Mouse (Mus musculus) testis, postnatal 14 days (tissue): ENCODE results near the gene Wdr59.
A peak's percentile ranks its signal among the peaks of the same experiment; 100 is the strongest.

Source experiments
- DNase-seq: peaks from one replicate; pipeline ENCODE4 v3.0.0; 2021; ENCODE audit warnings: low spot score

The Wdr59 gene

GRCm38 (mm10) chr8:111521713-111522429, at the start of gene Wdr59:
Gene Wdr59 (minus strand): TSS chr8:111522092.
- DNase-seq, result peak; percentile 99

GRCm38 (mm10) chr8:111571661-111572060, 49.8 kb upstream of the Wdr59 start:
- DNase-seq, result no peak

GRCm38 (mm10) chr8:111570432-111570831, 48.5 kb upstream of the Wdr59 start:
- no peak for DNase-seq

DNA sequence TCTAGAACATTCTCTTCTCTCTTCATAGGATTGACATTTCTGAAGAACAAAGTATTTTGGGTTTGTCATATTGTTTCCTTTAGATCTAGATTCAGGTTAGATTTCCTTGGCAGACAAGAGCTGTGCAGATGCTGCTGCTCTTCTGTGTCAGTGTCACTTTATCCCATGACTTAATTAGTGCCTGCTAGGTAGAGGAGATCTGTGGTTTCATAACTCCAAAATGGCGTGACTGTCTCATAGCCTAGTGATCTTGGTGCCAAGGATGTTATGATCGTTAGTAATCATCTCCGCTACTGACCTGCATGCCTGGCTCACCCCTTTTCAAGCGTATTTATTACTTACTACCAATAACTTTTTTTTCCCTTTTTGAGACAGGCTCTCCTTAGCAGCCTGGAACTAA, 48.0 kb upstream of the Wdr59 start:
- no peak for DNase-seq

DNA sequence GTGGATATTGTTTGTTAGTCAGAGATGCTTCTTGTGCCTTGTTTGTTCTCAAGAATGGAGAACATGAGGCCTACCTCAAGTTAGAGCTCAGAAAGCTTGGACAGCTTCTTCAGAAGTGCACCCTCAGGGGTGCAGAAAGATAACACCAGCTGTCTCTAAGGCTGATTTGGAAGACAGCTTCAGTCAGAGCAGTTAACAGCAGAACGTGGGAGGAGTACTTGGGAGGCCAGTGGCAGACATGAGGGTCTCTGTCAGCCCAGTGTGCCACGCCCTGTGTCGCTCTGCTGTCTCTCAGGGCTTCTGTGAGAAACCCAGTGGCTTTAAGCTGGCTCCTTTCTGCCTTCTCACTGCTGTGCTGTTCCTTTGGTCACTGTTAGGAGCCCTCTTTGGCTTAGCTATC, 46.1 kb upstream of the Wdr59 start:
- DNase-seq, result no peak

GRCm38 (mm10) chr8:111567571-111567970, 45.7 kb upstream of the Wdr59 start:
- no peak for DNase-seq

GRCm38 (mm10) chr8:111566326-111566725, 44.4 kb upstream of the Wdr59 start:
- DNase-seq, result no peak

DNA sequence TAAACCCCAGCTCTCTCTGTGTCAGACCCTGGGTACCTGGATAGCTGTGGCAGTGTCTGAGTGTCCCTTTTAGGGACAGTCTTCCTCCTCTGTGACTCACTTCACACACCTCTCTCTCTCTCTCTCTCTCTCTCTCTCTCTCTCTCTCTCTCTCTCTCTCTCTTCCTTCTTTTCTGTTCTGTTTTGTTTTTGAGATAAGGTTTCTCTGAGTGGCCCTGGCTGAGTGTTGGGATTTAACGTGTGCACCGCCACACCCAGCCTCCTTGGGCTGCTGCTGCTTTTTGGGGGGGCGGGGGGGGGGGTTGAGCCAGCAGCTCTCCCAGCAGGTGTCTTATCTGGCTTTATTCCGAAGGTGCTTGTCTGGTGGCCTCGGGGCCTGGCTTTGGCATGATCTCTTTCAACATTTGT, 43.9 kb upstream of the Wdr59 start:
- DNase-seq, result no peak

GRCm38 (mm10) chr8:111564093-111564492, 42.2 kb upstream of the Wdr59 start:
- no peak for DNase-seq

GRCm38 (mm10) chr8:111563687-111564086, 41.8 kb upstream of the Wdr59 start:
- no peak for DNase-seq

DNA sequence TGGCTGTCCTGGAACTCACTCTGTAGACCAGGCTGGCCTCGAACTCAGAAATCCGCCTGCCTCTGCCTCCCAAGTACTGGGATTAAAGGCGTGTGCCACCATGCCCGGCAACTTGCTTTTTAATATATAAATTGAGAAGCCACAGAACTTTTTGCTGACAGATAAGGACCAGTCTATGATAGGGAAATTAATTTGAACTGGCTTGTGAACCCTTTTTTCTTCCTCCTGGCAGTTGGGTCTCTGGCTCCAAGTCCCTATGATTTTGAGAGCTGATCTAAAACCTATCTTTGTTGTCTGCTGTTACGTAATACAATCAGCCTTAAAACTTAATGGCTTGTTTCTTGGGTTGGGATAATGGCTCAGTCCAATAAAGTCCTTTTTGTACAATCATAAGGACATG, 41.2 kb upstream of the Wdr59 start:
- no peak for DNase-seq

DNA sequence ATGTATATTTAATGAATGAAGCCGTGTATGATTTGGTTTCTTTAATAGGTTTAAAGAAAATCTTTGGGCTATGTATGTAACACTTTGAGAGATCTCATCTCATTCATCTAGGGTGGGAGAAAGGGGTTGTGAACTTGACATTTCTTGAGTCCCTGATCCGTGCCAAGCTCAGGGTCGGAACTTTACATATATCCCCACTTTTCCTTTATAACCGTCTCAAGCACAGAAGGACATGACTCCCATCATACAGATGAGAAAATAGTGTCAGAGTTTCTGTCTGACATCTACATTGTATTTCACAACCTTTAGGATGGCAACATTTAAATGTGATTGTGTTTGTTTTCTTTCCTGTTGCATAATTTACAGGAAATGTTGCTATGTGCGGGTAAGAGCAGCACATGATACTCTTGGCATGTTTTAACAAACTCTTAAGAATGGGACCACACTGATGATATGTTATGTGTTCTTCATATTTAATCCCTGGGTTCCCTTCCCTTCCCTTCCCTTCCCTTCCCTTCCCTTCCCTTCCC, 40.4 kb upstream of the Wdr59 start:
- DNase-seq, result no peak

DNA sequence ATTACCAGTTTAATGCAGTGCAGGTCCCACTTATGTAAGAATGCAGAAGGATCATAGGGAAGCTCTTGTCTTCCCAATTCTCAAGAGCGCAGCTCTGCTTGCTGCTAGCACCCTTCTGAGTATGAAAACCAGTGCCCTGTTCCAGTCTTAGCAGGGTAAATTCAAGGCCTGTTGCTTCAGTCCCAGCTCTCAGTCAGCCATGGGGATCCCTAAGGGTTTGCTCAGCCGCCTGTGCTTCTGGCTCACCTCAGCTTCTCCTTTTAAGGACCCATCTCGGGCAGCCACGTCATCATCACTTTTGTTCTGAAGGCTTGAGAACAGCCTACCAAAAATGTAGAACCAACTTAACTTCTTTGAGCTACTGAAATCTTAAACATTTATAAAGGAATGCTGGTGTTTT, 39.9 kb upstream of the Wdr59 start:
- no peak for DNase-seq

DNA sequence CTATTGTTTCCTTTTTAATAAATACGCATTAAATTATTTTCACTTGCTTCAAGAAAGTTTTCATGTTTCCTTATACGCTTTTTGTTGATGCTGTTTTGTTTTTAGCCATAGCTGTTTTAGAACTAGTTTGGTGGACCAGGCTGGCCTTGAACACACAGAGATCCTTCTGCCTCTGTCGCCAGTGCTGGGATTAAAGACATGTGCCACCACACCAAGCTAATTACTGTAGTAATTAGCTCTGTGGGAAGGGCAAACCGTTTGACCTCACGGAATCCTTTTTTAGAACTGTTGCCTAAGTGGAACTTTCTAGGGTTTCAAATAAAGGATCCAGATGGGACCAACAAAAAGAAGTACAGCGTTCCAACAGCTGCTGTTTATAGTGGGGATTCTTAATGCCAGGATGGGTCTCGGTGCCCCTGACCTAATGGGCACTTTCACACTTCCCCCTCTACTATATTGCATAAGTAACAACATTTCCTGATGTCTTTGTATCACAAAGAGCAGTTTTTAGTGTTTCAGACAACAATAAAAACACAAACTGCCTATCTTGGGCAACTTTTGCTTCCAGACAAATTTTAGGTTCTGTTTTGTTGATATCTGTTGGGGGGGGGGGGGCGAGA, 29.7 kb upstream of the Wdr59 start:
- no peak for DNase-seq

DNA sequence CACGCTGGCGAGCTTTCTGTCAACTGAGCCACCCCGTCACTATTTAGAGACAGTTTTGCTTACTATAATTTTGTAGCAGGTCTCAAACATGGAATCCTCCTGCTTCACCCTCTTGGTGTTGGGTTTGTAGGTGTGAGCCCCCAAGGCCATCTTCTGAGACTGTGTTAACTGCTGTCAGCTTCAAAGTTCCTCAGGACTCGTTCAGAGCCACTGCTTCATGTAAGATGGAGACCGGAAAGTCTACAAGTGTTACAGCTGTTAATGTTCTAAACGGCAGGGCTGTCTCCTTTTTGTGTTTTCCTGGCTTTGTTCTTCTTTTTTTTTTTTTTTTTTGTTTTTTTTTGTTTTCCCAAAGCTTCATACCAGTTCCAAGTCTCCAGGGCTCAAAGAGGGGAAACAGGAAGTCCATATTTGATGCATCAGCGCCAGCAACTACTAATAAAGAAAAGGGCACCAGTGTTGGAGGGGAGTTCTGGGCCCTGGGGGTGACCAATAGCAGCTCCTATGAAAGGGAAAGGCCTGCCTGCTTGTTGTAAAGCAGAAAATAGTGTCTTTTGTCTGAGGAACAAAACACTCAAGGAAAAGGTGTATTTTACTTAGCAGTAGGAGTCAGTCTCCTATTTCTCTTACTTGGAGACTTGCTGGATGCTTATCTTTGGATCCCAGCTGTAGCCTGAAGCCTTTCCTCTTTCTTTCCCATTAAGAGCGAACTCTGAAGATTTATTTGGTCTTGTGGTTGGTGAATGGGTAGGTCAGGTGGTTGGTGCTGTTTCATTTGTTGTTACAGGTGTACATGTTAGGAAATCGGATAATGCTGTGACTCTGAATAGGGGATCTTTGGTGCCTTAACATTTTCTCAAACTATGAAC, 28.3 kb upstream of the Wdr59 start:
- DNase-seq, result no peak

- DNase-seq, result no peak
Measured at GRCm38 (mm10) chr8:111548201-111548600, 26.3 kb upstream of the Wdr59 start.

DNA sequence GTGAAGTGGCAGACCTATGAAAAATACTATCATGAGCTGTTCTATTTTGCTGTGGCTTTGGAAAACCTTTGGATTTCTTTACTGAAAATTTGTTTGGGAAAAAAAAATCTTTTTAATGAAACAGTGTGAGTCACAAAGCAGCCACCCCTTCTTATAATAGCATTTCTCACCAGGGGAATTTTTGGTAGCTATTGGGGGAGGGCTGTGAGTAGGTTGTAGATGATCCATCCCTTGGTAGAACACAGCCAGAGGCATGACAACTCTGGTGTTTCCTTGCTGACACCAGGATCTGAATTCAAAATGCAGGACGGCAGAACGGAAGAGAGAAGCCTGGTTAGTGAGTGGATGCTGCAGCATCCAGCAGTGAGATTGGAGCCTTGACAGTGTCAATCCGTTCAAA, 25.3 kb upstream of the Wdr59 start:
- DNase-seq, result no peak

DNA sequence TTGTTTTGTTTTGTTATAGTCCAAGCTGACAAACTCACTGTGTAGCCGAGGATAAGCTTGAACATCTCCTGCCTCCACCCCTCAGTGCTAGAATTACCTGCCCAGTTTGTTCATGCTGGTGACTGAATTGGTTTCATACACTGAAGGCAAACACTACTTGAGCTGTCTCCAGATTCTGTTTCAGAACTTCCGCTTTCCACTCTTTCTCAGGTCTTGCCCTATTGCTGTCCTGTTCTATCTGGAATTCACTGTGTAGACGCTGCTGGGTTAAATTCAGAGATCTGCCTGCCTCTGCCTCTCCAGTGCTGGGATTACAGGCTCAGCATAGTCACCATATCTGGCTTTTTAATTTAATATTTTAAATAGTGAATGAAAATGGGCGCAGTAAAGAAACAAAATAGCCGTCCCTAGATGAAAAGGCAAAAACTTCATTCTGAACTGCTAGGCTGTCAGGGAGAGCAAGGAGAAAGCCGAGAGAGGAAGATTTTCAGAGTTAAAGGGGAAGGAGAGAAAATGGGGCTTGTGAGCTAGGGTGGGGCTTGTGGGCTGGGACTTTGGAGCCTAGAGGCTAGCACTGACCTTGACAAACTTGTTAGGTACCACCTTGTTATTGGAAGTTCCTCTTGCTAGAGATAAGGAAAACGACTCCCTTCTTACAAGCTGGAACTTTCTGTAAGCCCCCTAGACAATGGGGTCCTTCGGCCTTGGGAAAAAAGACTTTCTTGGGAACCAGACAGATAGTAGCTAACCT, 23.7 kb upstream of the Wdr59 start:
- no peak for DNase-seq

- no peak for DNase-seq
Measured at GRCm38 (mm10) chr8:111543712-111544380, 22.0 kb upstream of the Wdr59 start.

DNA sequence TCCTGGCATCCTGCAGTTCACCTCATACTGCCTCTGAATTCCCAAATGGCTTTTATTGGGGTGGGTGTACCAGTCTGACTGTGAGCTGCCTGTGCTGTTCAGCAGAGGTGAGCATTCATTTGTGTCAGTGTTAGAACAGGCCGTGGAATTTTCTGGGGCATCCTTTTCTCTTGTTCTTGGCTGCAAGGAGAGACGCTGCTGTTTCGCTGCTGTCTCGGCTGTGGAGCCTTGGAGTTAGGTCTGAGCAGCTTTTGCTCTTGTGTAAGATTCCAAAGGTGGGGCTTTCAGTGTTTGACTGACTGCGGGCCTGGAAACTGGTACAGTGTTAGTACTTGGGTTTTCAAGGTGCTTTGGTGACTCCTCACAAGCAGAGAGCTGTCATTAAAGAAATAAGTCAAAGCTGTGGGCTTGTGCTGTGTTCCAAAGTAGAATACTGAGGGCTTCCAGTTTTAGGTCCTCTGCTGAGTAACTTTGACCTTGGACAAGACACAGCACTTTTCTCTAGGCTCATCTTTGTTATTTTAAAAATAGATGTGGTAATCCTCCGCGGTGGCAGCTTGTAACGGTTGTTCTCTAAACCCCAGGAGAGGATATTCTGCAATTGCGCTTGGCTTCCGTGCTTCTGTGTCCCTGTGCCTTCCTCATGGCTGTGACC, 17.7 kb upstream of the Wdr59 start:
- DNase-seq, result no peak

DNA sequence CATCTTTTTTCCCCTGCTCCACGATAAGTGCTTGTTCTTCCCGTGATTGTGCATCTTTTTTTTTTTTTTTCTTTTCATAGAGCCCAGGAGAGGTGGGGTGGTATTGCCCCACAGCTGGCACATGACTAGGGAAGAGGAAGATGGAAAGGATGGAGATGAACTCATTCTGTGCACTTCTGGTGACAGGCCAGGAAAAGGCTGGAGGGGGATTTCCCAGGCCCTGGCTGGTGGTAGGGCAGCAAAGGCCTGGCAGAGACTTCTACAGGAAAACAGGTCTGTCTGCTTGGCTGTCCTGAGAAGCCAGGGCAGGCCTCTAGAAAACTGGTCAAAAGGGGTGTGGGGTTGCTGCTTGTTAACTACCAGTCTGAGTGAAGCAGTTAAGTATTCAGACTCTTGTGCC, 16.3 kb upstream of the Wdr59 start:
- no peak for DNase-seq
